Mouse (Mus musculus): Measurements from ENCODE around the gene Abca8a.

Abca8a gene

GRCm38 (mm10) chr11:109981872-109982271 is 113.9 kb downstream of the Abca8a start:
- no peak for DNase-seq

Data from thymus, postnatal 25 days (tissue).